Mouse (Mus musculus): ENCODE measurements around the gene Zfp704.

Zfp704 gene

DNA sequence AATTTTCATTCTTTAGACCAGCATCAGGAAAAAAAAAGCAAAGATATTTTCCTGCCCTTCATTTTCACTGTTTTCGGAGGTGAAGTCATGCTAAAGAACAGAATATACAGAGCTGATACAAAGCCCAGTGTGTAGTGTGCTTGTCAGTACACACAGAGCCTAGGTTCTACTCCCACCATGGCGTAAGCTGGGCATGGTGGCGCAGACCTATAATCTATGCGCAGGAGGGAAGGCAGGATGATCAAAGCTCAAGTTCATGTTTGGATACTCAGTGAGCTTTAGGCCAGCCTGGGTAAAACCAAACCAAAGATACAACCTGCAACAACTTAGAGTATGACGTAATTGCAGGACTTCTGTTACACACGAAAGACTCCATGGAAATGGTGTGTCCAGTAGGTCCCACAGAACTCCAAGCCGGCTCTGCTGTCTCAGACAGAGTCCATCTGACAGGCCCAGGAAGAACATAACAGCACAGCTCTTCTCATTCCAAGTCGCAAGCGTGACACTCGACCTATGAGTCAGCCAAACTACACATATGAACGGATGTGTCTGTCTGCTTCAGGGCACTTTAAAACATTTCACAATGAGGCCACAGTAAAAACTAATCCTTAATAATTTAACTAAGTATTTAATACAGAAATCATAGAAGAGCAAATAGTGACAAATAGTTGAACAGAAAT, 47.1 kb downstream of the Zfp704 start:
- DNase-seq (ENCODE audit: low read depth, low spot score) = no peak

DNA sequence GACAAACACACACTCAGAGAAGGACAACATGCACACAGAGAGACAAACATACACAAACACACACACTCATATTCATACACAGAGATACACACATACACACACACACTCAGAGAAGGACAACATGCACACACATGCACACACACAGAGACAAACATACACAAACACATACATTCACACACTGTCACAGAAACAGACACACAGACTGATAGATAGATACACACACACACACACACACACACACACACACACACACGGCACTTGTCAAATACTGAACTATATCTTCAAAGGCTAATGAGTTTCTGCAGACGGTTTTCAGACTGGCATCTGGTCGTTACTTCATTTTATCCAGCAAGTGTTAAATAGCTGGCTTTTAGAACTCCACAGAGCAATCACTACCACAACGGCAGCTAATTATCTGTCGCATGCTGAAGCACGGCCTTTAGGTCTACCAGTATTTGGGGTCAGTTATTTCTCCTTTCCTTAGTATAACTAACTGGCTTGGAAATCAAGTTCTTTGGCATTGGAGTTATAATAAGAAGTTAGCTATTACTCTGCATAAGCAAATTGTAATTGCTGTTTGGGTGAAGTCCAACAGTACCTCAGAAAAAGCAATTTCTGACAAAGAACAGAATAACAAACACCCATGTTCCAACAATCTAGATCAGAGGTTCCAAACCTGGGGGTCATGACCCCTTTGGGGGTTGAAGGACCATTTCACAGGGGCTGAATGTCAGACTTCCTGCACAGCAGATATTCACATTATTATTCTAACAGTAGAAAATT, 51.9 kb downstream of the Zfp704 start:
- DNase-seq (ENCODE audit: low read depth, low spot score) = no peak

DNA sequence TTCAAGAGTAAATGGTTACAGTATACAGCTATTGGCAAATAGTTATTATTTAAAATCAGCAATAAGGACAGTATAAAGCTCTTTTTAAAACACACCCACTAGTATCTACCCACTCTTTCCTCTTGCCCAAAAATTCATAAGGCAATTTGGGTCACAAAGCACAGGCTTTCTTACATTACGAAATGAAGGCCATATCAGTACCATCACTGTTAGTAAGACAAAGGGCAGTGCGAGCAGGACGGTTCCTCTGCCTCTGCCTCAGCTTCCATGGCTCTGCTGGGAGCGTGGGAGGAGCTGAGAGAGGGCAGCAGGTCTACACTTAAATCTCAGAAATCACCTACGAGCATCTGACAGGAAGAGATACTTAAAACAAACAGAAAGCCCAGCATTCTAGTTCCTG, 53.7 kb downstream of the Zfp704 start:
- DNase-seq (ENCODE audit: low read depth, low spot score) = no peak

DNA sequence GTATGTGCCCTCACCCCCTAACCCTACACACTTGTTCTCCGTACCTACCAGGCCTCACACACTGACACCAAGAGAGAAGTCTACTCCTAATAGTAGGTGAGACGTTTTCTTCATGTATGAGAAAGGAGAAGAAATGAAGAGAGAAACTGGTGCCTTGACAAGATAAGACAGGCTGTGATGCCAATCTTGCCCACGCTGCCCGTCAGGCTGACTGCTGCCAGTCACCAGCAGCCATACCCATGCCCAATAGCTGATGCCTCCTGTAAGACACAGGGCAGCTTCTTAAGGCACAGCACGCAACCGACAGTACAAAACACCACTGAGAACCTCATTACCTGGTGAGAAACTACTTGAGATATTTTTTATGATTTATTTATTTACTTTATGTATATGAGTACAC, 55.0 kb downstream of the Zfp704 start:
- no peak for DNase-seq (ENCODE audit: low read depth, low spot score)

DNA sequence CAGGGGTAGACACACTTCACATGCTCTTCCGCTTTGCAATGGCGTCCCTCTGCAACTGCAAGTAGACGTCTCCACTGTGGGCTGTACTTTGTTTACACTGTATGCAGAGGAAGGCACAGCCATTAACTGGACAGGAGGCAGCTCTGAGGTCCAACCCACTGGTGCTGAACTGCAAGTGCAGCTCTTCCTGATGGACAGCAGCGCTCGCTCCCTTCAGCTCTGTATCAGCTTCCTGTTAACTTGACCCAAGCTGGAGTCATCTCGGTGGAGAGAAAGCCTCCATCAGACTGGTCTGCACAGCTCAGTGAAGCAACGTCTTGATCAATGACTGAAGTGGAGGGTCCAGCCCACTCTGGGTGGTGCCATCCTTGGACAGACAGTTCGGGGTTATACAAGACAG, 57.6 kb downstream of the Zfp704 start:
- peak; percentile 73 for DNase-seq (ENCODE audit: low read depth, low spot score)

DNA sequence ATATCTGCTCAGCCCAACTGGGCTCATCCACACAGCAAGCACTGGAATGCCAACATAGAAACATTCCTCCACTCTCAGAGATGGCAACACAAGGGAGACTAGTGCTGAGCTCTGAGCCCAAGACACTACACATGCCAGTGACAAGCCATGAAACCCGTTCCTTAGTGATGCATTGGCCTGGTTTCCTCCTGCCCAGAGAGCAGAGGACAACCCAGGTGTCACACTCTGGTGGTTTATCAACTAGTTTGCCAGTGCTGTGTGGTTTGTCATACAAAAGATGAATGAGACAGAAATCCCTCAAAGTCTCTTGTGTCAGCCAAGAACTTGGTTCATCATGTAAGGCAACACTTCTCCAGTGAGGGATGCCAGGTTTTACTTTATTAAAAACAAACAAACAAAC, 59.0 kb downstream of the Zfp704 start:
- no peak for DNase-seq (ENCODE audit: low read depth, low spot score)

DNA sequence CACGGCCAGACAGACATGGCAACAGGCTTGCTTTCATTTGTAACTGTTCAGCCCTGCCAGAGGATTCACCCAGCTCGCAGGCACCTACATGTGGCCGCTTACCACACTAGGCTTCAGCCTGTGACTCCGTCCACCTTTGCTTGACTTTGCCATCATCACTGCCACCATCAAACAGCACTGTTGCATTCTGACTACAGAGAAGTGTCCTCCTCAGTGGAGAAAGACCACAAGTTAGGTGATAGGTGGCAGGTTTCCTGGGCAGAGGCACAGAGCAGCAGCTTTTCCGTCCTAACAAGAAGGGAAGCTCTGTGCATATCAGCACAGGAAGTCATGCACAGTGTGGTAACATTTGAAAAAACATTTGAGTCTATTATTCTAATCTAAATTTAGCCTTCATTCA, 60.1 kb downstream of the Zfp704 start:
- no peak for DNase-seq (ENCODE audit: low read depth, low spot score)

DNA sequence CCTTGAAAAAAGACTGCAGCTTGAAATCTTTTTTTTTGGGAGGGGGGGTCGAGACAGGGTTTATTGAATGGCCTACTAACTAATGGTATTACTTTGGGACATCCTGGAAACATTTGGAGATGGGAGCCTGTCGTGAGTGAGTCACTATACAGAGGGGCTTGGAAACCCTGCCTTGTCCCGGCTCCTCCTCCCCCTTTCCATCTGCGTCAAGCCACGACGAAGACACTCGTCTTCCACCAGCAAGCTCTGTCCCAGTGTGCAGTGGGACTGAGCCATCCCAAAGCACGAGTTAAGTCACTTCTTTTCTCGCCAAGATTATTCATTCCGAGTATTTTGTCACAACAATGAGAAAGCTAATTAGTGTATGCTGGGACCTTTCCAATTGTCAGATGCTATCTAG, 61.7 kb downstream of the Zfp704 start:
- DNase-seq (ENCODE audit: low read depth, low spot score) = no peak

DNA sequence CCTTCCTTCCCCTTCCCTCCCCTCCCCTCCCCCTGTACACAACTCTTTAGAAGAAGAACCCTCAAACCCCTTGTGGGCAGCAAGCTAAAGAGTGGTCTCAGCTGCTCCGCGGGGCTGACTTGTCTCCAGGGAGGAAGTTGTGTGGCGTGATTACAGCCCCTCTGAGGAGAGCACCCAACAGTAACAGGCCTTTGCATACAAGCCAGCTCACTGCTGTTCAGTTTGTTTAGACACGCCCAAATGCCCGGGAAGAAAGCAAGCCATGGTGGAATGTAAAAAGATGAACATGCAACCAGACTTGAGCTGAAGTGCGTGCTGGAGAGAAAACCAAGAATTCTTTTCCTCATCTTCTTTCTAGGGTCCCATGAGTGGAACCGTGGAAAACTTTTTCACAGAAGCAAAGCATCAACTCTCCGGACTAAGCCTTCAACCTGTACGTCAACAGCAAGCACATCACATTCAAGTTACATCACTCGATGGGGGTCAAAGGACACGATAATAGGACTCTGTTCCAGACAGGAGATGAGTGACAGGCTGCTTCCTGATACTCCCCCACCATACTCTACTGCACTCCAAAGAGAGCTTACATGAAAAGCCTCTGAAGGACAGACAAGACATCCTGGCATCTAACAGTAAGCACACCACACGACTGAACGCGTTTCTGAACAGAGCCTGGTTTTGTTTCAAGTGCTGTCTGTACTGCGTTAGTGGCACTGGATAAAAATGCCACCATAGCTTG, 62.8 kb downstream of the Zfp704 start:
- DNase-seq (ENCODE audit: low read depth, low spot score) = peak; percentile 64

DNA sequence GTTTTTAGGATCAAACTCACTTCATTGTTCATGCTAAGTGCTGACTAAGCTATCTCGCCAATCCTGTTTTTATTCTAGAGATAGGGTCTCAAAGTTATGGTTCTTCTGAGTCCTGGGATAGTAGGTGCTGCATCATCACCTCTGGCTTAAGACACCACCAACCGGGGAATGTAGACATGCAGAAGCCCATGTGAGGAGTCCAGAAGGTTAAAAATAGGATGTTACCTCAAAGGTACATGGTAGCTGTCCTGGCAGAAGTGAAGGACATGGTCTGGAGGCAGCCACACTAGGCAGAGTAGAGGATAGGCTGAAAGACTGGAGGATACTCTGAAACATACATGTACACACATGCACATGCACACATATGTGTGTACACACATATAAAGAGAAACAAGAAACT, 65.5 kb downstream of the Zfp704 start:
- no peak for DNase-seq (ENCODE audit: low read depth, low spot score)

DNA sequence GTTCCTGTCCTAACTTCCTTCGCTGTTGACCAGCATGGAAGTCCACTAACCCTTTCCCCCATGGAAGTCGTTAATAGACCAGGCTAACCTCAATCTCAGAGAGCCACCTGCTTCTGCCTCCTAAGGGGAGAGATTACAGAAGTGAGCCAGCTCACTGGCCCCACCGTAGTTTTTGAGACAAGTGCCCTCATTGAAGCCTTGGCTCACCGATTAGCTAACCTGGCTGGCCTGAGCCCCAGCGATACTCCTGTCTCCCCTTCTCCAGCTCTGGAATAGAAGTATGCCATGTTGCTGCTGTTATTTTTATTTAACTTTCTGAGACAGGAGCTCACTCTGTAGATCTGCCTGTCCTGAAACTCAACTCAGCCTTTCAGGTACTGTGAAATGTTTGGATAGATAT, 66.0 kb downstream of the Zfp704 start:
- no peak for DNase-seq (ENCODE audit: low read depth, low spot score)

DNA sequence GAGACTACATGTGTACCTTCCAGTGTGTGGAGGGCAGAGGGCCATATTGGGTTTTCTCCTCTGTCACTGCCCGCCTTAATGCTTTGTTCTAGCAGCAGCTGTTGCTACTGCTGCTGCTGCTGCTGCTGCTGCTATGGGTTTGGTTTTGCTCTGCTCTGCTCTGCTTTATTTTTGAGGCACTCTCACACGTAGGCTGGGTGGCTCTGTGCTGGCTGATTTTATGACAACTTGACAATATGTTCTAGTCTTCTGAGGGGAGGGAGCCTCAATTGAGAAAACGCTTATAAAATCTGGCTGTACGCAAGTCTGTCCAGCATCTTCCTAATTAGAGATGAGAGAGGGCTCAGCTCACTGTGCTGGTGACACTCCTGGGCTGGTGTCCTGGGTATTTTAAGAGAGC, 66.4 kb downstream of the Zfp704 start:
- no peak for DNase-seq (ENCODE audit: low read depth, low spot score)

DNA sequence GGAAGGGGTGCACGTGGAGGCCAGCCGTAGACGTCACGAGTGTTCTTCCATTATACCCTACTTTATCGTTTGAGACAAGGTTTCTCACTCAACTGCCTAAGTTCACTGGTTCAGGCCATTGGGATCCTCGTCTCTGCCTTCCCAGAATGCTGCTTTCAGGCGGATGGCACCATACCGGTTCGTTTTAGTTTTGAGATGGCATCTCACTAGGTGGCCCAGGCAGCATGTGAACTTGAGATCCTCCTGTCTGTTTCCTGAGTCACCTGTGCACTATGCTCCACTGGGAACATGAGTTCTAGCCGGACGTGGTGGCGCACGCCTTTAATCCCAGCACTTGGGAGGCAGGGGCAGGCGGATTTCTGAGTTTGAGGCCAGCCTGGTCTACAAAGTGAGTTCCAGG, 68.3 kb downstream of the Zfp704 start:
- no peak for DNase-seq (ENCODE audit: low read depth, low spot score)

DNA sequence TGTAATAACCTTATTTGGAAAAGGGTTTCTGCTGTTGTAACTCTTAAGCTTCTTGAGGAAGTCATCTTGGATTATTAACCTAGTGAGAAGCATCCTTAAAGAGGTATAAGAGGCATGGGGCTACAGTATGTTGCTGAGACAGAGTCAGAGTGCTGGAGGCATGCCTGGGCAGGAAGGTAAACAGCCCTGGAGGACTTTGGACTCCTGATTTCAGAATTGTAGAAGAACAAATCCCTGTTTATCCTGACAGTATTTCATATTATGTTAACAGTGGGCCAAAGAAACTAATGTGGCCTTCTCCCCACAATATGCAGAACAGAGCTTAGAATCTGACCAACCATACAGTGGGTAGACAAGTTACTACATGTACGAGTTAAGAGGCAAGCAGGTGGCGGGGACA, 71.4 kb downstream of the Zfp704 start:
- no peak for DNase-seq (ENCODE audit: low read depth, low spot score)

DNA sequence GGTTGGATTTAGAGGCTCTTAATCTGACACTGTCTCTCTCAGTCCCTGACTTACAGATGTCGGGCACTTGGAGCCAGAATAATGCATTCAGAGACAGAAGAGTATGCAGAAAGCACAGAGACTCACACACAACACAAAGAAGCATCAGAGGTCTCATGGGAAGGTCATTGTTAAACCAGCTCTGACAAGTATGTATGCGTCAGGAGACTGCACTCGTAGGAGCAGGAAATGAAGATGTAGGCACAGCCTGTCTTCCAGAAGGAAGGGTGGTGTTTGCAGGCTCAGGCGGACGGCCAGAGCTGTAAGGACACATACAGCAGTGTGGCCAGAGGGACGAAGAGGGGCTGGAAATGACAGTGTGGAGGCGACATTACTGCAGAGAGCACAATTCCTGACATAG, 72.0 kb downstream of the Zfp704 start:
- no peak for DNase-seq (ENCODE audit: low read depth, low spot score)

DNA sequence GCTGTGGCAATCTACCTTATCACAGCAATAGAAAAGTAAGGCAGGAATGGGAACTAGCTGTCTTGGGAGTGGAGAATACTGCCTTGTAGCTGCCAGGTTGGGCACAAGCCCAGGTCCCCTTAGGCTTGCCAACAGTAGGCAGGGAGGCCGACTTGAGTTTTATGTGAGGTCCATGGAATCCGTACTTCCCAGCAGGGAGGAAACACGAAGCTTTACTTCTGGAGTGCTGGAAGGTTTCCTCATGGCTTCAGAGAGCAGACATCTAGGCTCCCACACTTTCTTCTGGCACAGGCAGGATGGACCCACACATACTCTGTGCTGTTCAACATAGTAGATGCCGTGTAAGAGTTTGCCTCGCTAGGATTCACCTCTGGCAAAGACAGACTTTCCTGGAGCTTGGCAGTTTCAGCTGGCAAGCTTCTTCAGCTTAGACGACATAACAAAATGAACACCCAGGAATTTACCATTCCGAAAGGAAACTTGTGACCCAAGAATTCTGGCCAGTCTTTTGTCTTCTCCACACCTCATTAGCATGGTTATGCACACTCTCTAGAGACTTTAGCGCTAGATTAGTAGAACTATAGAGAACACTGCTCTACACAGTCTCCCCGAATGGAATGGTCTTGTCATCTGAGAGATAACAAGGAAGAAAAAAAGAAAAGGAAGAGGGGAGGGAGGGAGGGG, 79.6 kb downstream of the Zfp704 start:
- DNase-seq (ENCODE audit: low read depth, low spot score) = peak; percentile 64

DNA sequence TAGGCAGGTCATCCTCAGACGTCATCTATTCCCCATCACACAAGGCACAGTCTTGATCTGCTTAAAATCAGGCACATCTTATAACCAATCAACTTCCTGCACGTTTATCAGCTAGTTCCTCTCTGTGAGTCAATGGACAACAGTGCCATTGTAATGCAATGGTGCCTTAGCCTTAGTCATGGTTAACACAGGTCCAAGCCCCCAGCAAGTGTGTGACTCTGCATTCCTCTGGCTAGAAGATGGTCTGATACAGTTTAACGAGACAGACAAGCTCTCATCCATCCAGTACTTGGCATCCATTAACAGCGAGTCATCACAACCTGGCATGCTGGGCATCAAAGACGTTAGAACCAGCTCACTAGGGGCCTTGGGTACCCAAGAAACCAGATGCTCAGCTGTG, 85.5 kb downstream of the Zfp704 start:
- DNase-seq (ENCODE audit: low read depth, low spot score) = peak; percentile 81

DNA sequence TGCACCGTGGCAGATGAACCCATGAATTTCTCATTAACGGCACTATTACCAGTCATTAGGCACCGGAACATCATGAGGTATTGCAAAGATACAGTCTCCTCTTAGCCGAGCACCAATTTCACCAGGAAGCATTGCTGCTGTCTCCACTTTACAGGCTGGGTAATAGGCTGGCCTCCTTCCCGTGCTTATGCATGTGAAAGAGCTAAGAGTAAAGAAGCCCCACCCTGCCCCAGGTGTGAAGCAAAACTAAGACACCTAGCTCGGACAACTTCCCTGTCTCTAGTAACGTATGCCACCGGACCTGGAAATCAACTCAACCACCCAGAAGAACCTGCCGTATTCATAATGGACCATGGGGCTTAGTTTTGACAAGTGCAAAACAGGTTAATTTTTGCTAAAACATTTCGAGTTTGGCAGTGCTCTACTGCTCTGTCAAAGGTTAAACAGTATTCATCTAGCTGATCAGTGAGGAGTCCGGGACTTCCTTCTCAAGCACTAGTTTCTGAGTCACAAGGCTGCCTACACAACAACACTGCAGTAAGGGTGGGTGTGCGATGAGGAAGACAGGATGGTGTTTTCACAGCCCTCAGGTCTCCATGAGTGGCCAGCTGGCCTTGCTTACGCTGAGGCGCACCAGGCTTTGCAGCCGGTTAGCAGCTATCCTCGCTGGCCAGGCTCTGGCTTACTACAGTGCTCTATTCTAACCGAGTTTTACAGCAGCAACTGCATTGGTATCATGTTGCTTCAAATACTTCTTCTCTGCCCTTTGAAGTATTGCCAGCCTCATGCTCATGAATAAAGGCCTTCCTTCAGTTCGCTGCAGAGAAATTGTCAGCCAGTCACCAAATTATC, 86.6 kb downstream of the Zfp704 start:
- peak; percentile 35 for DNase-seq (ENCODE audit: low read depth, low spot score)

DNA sequence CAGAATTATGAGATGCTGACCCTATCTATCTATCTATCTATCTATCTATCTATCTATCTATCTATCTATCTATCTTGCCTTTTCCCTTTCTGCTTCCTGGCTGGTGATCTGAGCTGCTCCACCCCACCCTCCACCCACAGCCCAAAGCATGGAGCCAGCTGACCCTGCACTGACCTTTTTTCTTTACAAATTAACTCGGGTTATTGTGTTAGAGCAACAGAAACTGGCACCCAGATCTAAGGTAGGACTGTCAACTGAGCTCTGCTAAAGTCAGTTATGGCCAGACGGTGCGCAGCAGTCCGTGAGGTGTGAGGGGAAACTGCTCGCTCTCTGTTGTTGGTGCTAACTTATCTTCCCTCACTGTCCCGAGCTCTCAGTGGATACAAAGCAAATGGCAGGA, 87.9 kb downstream of the Zfp704 start:
- DNase-seq (ENCODE audit: low read depth, low spot score) = no peak

DNA sequence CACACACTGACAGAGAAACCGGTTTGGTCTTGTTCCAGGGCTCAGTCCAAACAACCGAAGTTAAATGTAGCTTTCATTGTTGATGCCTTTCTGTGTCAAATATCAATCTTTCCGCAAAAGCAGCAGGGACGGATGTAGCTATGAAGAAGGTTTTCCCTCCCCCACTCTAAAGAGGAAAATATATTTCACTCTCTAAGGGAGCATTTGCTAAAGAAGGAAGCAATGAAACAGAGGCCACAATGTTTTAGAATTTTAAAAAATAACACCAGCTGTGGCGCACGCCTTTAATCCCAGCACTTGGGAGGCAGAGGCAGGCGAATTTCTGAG, 89.2 kb downstream of the Zfp704 start:
- DNase-seq (ENCODE audit: low read depth, low spot score) = no peak

DNA sequence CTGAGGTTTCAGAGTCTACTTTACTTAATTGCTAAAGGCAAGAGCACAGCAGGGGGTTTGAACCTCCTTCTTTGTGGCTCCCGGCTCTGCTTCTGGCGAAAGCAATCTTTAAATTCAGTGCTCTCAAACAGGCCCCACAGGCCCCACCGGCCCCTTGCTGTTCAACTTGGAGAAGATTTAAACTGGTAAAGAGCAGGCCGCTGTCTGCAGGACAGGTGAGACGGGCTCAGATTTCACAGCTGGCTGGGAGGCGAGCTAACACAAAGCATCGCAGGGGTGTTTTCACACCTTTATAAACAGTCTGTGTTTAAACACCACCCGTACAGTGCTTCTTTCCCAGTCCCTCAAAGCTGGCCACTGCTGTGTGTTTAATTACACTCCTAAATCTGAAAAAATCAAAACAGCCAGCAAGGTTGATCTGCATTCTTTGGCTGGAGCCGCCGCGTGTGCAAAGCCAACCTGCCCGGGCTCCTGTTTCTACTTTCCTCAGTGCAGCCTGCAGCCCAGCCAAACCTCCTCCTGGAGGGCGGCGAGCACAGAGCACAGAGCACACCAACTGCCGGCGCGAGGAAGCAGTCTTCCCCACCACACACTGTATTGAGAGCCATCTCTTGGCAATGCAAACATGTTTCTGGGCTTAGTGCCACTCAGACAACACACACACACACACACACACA, 89.7 kb downstream of the Zfp704 start:
- peak; percentile 98 for DNase-seq (ENCODE audit: low read depth, low spot score)
